Mouse (Mus musculus) MEL (cell line): ENCODE results near the gene Plekhf1. TPM values are rescaled to one million over a fixed set of nuclear protein-coding genes. Genes with fewer than 3 reads are reported as not detected.

Source experiments
- DNase-seq: peaks from one replicate; pipeline ENCODE4 v3.0.0; 2011; ENCODE audit warnings: low read depth, low spot score
- H3K27ac ChIP-seq: 2 replicates; pipeline ENCODE4 v1.5.1; 2012; ENCODE audit warnings: low read depth, mild to moderate bottlenecking, control low read depth, low read length, moderate library complexity; ENCODE audit not compliant: control insufficient read depth
- H3K27me3 ChIP-seq, 2 experiments: fragments of 150-350 bp in 1 of 2; sonication (generic) in 1 of 2; 2 replicates each; pipeline ENCODE4 v1.6.1; 2012; ENCODE audit warnings: low read length in 2 of 2, mild to moderate bottlenecking in 2 of 2, improper control_type of control experiment in 1 of 2, moderate library complexity in 1 of 2; ENCODE audit not compliant: insufficient read depth in 2 of 2, control insufficient read depth in 1 of 2
- H3K36me3 ChIP-seq, 2 experiments: 2 replicates each; pipeline ENCODE4 v1.6.1; 2012 to 2014; ENCODE audit warnings: low read length in 2 of 2, improper control_type of control experiment in 1 of 2, inconsistent platforms in 1 of 2, mild to moderate bottlenecking in 1 of 2; ENCODE audit not compliant: insufficient read depth in 2 of 2, control insufficient read depth in 1 of 2
- H3K4me1 ChIP-seq, 2 experiments: fragments of 150-350 bp in 1 of 2; sonication (generic) in 1 of 2; 2 replicates each; pipeline ENCODE4 v1.6.1; 2012; ENCODE audit warnings: low read length in 2 of 2, improper control_type of control experiment in 1 of 2, mild to moderate bottlenecking in 1 of 2; ENCODE audit not compliant: insufficient read depth in 2 of 2, control insufficient read depth in 1 of 2
- H3K4me3 ChIP-seq, 2 experiments: fragments of 150-350 bp in 1 of 2; sonication (generic) in 1 of 2; 2 replicates each; pipeline ENCODE4 v1.5.1; 2012; ENCODE audit warnings: low read depth in 2 of 2, low read length in 2 of 2, mild to moderate bottlenecking in 2 of 2, moderate library complexity in 2 of 2, control low read depth in 1 of 2, improper control_type of control experiment in 1 of 2; ENCODE audit not compliant: control insufficient read depth in 1 of 2, insufficient read depth in 1 of 2
- H3K79me2 ChIP-seq: 2 replicates; pipeline ENCODE4 v1.6.1; 2012; ENCODE audit warnings: mild to moderate bottlenecking, low read length, moderate library complexity; ENCODE audit not compliant: control insufficient read depth, poor library complexity, insufficient read depth
- H3K9ac ChIP-seq: 2 replicates; pipeline ENCODE4 v1.6.1; 2012; ENCODE audit warnings: low read depth, mild to moderate bottlenecking, control low read depth, low read length, moderate library complexity; ENCODE audit not compliant: control insufficient read depth, poor library complexity, severe bottlenecking
- H3K9me3 ChIP-seq: fragments of 150-350 bp; sonication (generic); replicated peaks from 2 replicates; pipeline ENCODE4 v1.6.1; 2012; ENCODE audit warnings: mild to moderate bottlenecking, low read length, improper control_type of control experiment, moderate library complexity; ENCODE audit not compliant: insufficient read depth
- E2F4 ChIP-seq: IDR thresholded peaks from 2 replicates; pipeline ENCODE4 v1.6.1; 2011; ENCODE audit warnings: low read depth, low read length, improper control_type of control experiment, borderline replicate concordance
- EP300 ChIP-seq, 2 experiments: IDR thresholded peaks; 2 replicates each; pipeline ENCODE4 v1.6.1; 2011; ENCODE audit warnings: improper control_type of control experiment in 2 of 2, low read length in 2 of 2, low read depth in 1 of 2, mild to moderate bottlenecking in 1 of 2
- ETS1 ChIP-seq: IDR thresholded peaks from 2 replicates; pipeline ENCODE4 v1.6.1; 2012; ENCODE audit warnings: low read depth, mild to moderate bottlenecking, inconsistent platforms, low read length, improper control_type of control experiment, moderate library complexity
- GABPA ChIP-seq: IDR thresholded peaks from 2 replicates; pipeline ENCODE4 v1.6.1; 2012; ENCODE audit warnings: low read depth, mild to moderate bottlenecking, inconsistent platforms, low read length, improper control_type of control experiment, moderate library complexity
- HCFC1 ChIP-seq: IDR thresholded peaks from 2 replicates; pipeline ENCODE4 v1.6.1; 2012; ENCODE audit warnings: low read depth, mild to moderate bottlenecking, inconsistent platforms, low read length, improper control_type of control experiment, moderate library complexity
- MAFK ChIP-seq: IDR thresholded peaks from 2 replicates; pipeline ENCODE4 v1.6.1; 2011; ENCODE audit warnings: low read depth, mild to moderate bottlenecking, low read length, improper control_type of control experiment, borderline replicate concordance
- MEF2A ChIP-seq: IDR thresholded peaks from 2 replicates; pipeline ENCODE4 v1.6.1; 2014; ENCODE audit warnings: low read depth, mild to moderate bottlenecking, inconsistent platforms, low read length, improper control_type of control experiment; ENCODE audit not compliant: poor library complexity, insufficient replicate concordance, severe bottlenecking; ENCODE audit errors: extremely low read depth
- MXI1 ChIP-seq: IDR thresholded peaks from 2 replicates; pipeline ENCODE4 v1.6.1; 2011; ENCODE audit warnings: mild to moderate bottlenecking, low read depth, low read length, improper control_type of control experiment
- MYB ChIP-seq: IDR thresholded peaks from 2 replicates; pipeline ENCODE4 v1.6.1; 2011; ENCODE audit warnings: mild to moderate bottlenecking, low read depth, low read length, improper control_type of control experiment
- MYC ChIP-seq: IDR thresholded peaks from 2 replicates; pipeline ENCODE4 v1.6.1; 2011; ENCODE audit warnings: low read depth, mild to moderate bottlenecking, low read length, improper control_type of control experiment, moderate library complexity
- NRF1 ChIP-seq: IDR thresholded peaks from 2 replicates; pipeline ENCODE4 v1.6.1; 2014; ENCODE audit warnings: low read depth, mild to moderate bottlenecking, inconsistent platforms, low read length, improper control_type of control experiment, moderate library complexity; ENCODE audit not compliant: poor library complexity, insufficient read depth, severe bottlenecking
- POLR2AphosphoS2 ChIP-seq: IDR thresholded peaks from 2 replicates; pipeline ENCODE4 v1.6.1; 2011; ENCODE audit warnings: low read length, improper control_type of control experiment
- POLR2AphosphoS5 ChIP-seq: IDR thresholded peaks from 2 replicates; pipeline ENCODE4 v1.6.1; 2012; ENCODE audit warnings: low read depth, borderline replicate concordance, mild to moderate bottlenecking, inconsistent platforms, low read length, moderate library complexity, mixed read lengths
- RAD21 ChIP-seq: IDR thresholded peaks from 2 replicates; pipeline ENCODE4 v1.6.1; 2011; ENCODE audit warnings: mild to moderate bottlenecking, low read depth, low read length, improper control_type of control experiment
- RCOR1 ChIP-seq: IDR thresholded peaks from 2 replicates; pipeline ENCODE4 v1.6.1; 2012; ENCODE audit warnings: low read depth, mild to moderate bottlenecking, inconsistent platforms, low read length, improper control_type of control experiment
- SIN3A ChIP-seq: IDR thresholded peaks from 2 replicates; pipeline ENCODE4 v1.6.1; 2012; ENCODE audit warnings: low read length, improper control_type of control experiment, inconsistent platforms
- UBTF ChIP-seq: IDR thresholded peaks from 2 replicates; pipeline ENCODE4 v1.6.1; 2012; ENCODE audit warnings: low read depth, mild to moderate bottlenecking, inconsistent platforms, low read length, improper control_type of control experiment, moderate library complexity, borderline replicate concordance; ENCODE audit not compliant: insufficient read depth
- ZKSCAN1 ChIP-seq: IDR thresholded peaks from 2 replicates; pipeline ENCODE4 v1.6.1; 2012; ENCODE audit warnings: low read depth, mild to moderate bottlenecking, inconsistent platforms, low read length, improper control_type of control experiment, moderate library complexity
- ZMIZ1 ChIP-seq: IDR thresholded peaks from 2 replicates; pipeline ENCODE4 v1.6.1; 2012; ENCODE audit warnings: low read depth, mild to moderate bottlenecking, inconsistent platforms, low read length, improper control_type of control experiment, moderate library complexity
- ZNF384 ChIP-seq: IDR thresholded peaks from 2 replicates; pipeline ENCODE4 v1.6.1; 2012; ENCODE audit warnings: low read depth, mild to moderate bottlenecking, inconsistent platforms, low read length, improper control_type of control experiment
- polyA plus RNA-seq, 2 experiments: library from polyadenylated mRNA; stranded (reverse) in 1 of 2; unstranded in 1 of 2; fragments of >175 nt in 1 of 2; fragments of >200 nt in 1 of 2; gene quantifications; 2 replicates each; pipeline versions ENCODE4 v1.2.1 to v1.2.4; 2012; ENCODE audit warnings: low replicate concordance in 2 of 2, low read depth in 1 of 2; ENCODE audit not compliant: insufficient read length in 2 of 2, insufficient read depth in 1 of 2, missing spikeins in 1 of 2
- total RNA-seq: library from RNA; depleted of rRNA; stranded (reverse); fragments of 300-350 nt; gene quantifications from 2 replicates; pipeline ENCODE4 v1.2.3, GENCODE M21; 2012

The Plekhf1 gene
- total and polyA plus RNA-seq, 3 experiments = 0.89 to 1.7 TPM; not detected in 1

GRCm38 (mm10) chr7:38226226-38226625 lies 1.6 kb downstream of the Plekhf1 start:
- Histone ChIP-seq H3K36me3 (no peaks in the 10 kb centered on the region; a peak in 1 of 4 replicates), H3K79me2 (no peaks in the 10 kb centered on the region; the same call in 1 of the 2 replicates), H3K9ac (no peak overlapping the region), H3K9me3 (no peaks in the 10 kb centered on the region), H3K4me3 (no peak overlapping the region), H3K4me1 (peaks cover 0 to 9% of the 10 kb centered on the region in 2 experiments; a peak in 1 of 4 replicates), H3K27ac (no peak overlapping the region), H3K27me3 (peaks cover 0 to 4% of the 10 kb centered on the region in 2 experiments; a peak in 1 of 4 replicates)
- peak; percentile 4 for DNase-seq
- TF ChIP-seq MAFK (no peak), POLR2AphosphoS5 (no peak), POLR2AphosphoS2 (no peak), EP300 (IDR thresholded peaks at IDR 0.05; ENCODE audit: low read depth in 1 of 2, low read length in 2 of 2) (no peak), NRF1 (no peak), MEF2A (no peak), RCOR1 (no peak), GABPA (no peak), MXI1 (no peak), SIN3A (no peak), ZNF384 (no peak), E2F4 (no peak), RAD21 (no peak), MYC (no peak), ZKSCAN1 (no peak), ETS1 (no peak), HCFC1 (no peak), ZMIZ1 (no peak), MYB (no peak)

GRCm38 (mm10) chr7:38224577-38225369 lies 3.0 kb downstream of the Plekhf1 start:
- H3K79me2 ChIP-seq = no peaks in the 10 kb centered on the region; the same call in 1 of the 2 replicates
- peaks cover 0 to 9% of the 10 kb centered on the region in 2 experiments; a peak in 1 of 4 replicates for H3K4me1 ChIP-seq
- no peaks in the 10 kb centered on the region; a peak in 1 of 4 replicates for H3K36me3 ChIP-seq
- no peak overlapping the region for H3K4me3 ChIP-seq
- no peak overlapping the region for H3K27ac ChIP-seq
- no peaks in the 10 kb centered on the region for H3K9me3 ChIP-seq
- no peak overlapping the region for H3K9ac ChIP-seq
- no peak for DNase-seq
- no peak for TF ChIP-seq UBTF
- no peaks in the 10 kb centered on the region for H3K27me3 ChIP-seq
